Mouse (Mus musculus): ENCODE data around the gene Jmjd8. TPM values are rescaled to one million over a fixed set of nuclear protein-coding genes. Genes with fewer than 3 reads are reported as not detected.

The Jmjd8 gene
- total RNA-seq, 2 experiments from 2014 or later = 11.5 to 13.0 TPM

DNA sequence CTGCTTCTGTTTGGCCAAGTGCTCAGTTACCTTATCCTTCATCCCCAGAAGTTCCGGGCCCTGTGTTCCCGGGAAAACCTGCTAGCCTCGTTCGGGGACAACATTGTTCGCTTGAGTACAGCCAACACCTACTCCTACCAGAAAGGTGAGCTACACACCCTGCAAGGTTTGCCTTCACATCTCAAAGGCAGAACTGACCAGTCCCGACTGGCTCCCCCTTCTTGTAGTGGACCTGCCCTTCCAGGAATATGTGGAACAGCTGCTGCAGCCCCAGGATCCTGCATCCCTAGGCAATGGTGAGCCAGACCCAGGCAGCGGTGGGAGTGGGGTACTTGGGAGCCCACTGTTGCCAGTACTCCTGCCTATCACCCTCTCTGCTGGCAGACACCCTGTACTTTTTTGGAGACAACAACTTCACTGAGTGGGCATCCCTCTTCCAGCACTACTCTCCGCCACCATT is 921 bp downstream of the Jmjd8 start:
- TF ChIP-seq CTCF (IDR thresholded peaks at IDR 0.05) = no peak
- Histone ChIP-seq H3K4me3 (peak overlapping the region; percentile 71), H3K27ac (peak overlapping the region; percentile 83)
- intact Hi-C loops (cut with DNase I) = loop anchor here (5.0 kb wide), 1 partner anchor 38 kb away; the partner anchor contains the start of gene Mcrip2
- peak; percentile 24 for DNase-seq

DNA sequence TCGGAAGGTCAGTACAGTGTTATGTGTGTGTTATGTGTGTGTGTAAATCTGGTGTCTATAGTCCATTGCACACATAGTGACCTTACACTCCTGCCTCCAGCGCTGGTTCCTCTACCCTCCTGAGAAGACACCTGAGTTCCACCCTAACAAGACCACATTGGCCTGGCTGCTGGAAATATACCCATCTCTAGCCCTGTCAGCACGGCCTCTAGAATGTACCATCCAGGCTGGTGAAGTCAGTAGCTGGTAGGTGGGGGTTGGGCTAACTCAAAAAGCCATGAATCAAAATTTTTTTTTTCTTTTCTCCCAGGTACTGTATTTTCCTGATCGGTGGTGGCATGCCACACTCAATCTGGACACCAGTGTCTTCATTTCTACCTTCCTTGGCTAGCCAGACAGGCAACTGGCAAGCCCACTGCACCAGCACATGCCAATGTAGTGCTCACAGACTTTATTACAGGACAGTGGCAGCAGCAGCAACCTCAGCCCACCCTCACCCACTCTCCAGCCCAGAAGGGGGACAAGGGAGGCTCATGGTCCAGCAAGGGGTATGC is 1.6 kb downstream of the Jmjd8 start:
- no peak overlapping the region for H3K27ac ChIP-seq
- intact Hi-C loops (cut with DNase I) = loop anchor here (5.0 kb wide), 1 partner anchor 37 kb away; the partner anchor contains the start of gene Mcrip2
- peak; percentile 15 for DNase-seq
- no peak overlapping the region for H3K4me3 ChIP-seq
- TF ChIP-seq CTCF (IDR thresholded peaks at IDR 0.05) = no peak

DNA sequence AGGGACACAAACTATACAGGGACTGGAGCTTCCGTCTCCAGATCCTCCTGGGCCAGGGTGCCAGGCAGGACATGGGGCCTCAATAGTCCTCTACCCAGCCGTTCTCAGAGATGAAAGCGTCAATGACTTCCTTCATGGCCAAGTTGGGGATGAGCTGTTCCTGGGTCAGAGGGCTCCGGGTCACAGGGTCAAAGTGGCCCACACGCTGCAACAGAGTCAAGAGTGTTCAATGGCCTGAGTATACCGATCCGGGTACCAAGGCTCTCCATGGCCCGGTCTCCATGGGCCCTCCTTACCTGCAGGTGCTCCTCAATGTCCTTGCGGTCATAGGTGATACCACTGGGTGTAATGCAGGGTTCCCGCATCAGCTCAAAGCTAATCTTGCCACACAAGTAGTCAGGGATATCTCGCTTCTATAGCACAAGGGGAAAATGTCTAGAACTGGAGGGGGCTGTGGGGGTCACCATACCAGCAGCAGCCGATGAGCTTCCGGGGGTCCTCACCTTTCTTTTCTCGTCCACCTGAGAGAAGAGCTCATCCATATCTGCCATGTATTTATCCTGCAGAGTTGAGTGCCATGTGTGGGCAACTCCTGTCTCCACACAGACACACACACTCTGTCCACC is 2.3 kb downstream of the Jmjd8 start:
- DNase-seq = peak; percentile 21
- TF ChIP-seq CTCF (IDR thresholded peaks at IDR 0.05) = no peak
- H3K4me3 ChIP-seq = peak overlapping the region; percentile 95
- intact Hi-C loops (cut with DNase I) = loop anchor here (5.0 kb wide), 1 partner anchor 36 kb away; the partner anchor contains the start of gene Mcrip2
- H3K27ac ChIP-seq = peak overlapping the region; percentile 99; the same call in 1 of the 2 replicates

DNA sequence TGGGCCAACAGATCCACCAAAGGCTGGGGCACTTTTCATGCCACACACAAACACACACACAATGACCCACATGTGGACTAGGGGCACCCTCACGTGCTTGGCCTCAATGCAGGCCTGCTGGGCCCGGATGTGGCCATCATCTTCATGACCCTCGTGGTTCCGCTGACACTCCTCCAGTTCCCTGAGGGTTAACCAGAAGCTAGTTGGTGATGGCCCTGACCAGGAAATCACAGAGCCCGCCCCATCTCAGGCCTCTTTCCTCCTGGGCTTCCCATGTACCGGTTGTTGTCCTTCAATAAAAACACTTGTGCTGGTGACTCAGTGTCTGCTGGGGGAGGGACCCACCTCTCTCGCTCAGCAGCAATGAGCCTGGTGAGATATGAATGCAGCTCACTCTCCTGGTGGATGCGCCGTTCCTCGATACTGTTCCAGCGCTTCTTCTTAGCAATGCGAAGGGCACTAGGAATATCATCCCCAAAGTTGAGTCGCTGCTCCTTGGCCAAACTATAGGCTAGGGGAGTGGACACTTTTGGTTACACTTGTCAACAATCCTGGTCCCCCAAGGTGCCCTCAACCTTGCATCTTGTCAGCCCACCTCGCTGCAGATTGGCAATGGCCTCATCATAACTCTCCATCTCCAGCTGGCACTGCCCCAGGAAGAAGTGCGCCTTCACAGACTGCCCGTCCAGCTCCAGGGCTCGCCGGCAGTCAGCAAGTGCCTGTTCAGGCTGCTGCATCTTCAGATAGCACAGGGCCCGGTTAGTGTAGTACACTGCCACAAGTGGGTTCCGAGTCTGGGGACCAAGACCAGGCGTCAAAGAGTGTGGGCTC is 3.0 kb downstream of the Jmjd8 start:
- DNase-seq = peak; percentile 65
- TF ChIP-seq CTCF (IDR thresholded peaks at IDR 0.05) = no peak
- intact Hi-C loops (cut with DNase I) = loop anchor here (5.0 kb wide), 1 partner anchor 36 kb away; the partner anchor contains the start of gene Mcrip2
- Histone ChIP-seq H3K4me3 (peak overlapping the region; percentile 95), H3K27ac (peak overlapping the region; percentile 99)

DNA sequence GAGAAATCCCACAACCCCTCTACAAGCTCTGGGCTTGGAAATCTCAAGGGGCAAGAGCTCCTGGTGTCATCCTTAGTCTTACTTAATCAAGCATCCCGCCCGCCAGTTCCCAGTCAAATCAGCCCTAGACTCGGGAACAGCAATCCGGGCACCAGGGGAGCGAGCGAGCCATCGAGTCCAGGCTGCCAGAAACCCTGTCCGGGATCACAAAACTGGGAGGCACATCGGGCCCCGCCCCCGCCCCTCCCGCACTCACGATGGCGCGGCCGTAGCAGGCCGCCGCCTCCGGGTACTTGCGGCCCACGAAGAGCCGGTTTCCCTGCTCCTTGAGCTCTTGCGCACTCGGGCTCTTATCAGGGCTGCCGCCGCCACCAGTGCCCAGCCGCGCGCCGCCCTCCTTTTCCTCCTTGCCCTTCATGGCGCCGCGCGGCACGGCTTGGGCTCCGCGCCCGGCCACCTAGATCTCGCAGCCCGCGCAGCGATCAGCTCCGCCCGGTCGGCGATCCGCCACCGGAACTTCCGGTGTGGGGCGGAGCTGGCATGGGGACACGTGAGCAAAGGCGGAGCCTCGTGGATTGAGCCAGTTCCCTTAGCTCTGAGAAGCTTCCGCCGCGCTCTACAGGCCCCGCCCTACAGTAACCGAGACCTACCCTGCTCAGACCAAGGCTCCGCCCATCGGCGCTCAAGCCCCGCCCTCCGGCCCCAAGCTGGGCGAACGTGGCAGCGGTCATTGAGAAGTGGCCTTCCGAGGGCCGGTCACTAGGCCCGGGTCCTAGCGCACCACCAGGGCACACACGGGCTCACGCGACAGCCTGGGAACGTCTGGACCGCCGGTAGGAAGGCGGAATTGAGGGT is 4.0 kb downstream of the Jmjd8 start:
- Histone ChIP-seq H3K4me3 (peak overlapping the region; percentile 95), H3K27ac (peak overlapping the region; percentile 99)
- intact Hi-C loops (cut with DNase I) = loop anchor here (5.0 kb wide), 1 partner anchor 35 kb away; the partner anchor contains the start of gene Mcrip2
- no peak; the same call in 1 of the 2 replicates for TF ChIP-seq CTCF (IDR thresholded peaks at IDR 0.05)
- DNase-seq = peak; percentile 100

DNA sequence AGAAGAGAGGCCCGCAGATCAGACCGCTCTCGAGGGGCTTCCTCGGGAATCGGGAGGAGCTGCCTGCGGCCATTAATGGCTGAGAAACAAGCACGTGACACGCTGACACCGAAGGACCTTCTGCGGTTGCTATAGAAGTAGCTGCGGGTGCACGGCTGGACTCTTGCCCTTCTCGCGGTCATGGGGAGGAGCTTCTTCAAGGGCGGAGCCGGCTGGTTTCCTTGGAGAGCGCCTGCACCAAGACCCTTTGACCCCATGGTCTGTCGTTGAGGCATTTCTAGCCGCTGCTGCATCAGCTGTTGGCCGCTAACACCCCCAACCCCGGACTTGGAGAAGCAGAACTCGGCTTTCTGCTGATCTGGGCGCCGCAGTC is 4.6 kb downstream of the Jmjd8 start, which contains the start of gene Stub1:
Gene Stub1, minus strand, starts transcription at position 114 of the 373 bp plus-strand sequence.
- Histone ChIP-seq H3K4me3 (peak within 1 kb of the TSS; percentile 95), H3K27ac (peak within 1 kb of the TSS; percentile 99)
- TF ChIP-seq CTCF (IDR thresholded peaks at IDR 0.05) = no peak
- DNase-seq = peak; percentile 97
- intact Hi-C loops (cut with DNase I) = loop anchor here (5.0 kb wide), 1 partner anchor 34 kb away; the partner anchor contains the start of gene Mcrip2

DNA sequence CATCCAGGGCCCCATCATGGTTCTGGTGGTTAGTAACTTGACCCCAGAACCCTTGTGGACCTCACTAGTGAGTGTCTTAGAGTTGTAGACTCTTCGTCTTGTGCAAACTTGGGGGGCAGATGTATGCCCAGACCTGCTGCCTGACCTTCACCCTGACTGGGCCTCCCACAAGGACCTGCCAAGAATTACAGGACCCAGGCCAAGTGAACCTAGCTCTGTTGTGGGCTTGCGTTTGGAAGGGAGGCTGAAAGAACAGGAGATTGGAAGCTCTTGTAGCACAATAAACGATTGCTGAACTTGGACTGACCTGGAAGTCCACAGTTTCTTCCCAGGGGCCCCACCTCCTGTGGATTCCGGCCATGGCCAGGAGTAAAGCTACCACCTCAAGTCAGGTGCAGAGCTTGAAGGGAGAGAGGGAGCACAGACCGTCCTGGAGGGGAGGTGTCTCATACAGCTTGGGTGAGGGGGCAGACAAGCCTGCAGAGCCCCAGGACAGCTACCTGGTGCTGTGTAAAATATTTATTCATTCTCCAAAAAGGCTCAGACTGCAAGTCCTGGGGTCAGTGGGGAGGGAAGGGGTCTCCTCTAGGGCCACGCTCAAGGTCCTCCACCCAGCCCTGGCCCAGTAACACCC is 5.4 kb downstream of the Jmjd8 start:
- DNase-seq = peak; percentile 58
- intact Hi-C loops (cut with DNase I) = loop anchor here (5.0 kb wide), 1 partner anchor 33 kb away; the partner anchor contains the start of gene Mcrip2
- no peak for TF ChIP-seq CTCF (IDR thresholded peaks at IDR 0.05)
- Histone ChIP-seq H3K4me3 (peak overlapping the region; percentile 95), H3K27ac (peak overlapping the region; percentile 99)

DNA sequence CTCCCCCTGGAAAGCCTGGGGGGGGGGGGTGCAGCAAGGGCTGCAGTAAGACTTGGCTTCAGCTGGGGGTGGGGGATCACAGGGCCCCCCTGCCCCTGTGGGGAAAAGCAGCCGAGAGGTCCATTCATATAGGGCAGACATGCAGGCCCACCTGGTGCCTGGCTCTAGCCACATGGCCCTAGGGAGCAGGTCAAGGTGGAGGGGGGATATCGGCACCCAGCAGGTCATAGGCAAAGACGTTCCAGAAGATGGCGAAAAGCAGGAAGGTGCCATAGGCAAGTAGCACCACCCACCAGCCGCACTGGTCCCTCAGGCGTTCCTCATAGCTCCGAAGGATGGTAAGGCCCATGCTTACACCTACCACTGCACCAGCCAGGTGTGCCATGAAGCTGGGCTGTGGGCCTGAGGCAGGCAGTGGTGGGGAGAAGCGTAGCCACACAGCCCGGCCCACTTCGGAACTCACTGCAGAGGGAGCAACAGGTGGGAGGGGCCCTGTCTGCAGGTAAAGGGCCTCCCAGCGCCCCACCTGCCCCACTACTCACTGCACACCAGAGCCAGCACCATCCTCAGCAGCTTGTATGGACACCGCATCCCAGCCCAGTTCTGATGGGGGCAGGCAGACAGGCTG is 6.0 kb downstream of the Jmjd8 start:
- no peak for DNase-seq
- intact Hi-C loops (cut with DNase I) = loop anchor here (5.0 kb wide), 1 partner anchor 33 kb away; the partner anchor contains the start of gene Mcrip2
- Histone ChIP-seq H3K27ac (peak overlapping the region; percentile 99), H3K4me3 (peak overlapping the region; percentile 95)
- no peak for TF ChIP-seq CTCF (IDR thresholded peaks at IDR 0.05)

DNA sequence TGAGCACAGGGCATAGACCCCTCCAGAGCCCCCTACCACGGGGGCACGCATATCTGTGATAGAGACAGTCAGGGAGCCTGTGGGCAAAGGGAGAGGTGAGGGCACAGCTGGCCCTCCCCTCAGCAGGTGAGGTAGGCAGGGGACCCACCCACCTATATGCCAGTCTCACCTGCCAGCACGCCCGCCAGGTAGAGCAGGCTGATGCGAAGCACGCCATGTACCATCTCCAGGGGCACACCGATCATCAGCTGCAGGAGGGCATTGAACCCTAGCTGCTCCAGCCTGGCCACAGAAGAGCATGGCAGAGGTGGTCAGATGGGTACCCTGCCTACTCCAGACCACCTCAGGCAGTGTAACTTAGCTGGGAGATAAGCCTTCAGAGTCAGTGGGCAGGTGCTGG is 6.6 kb downstream of the Jmjd8 start:
- intact Hi-C loops (cut with DNase I) = no loop called here

DNA sequence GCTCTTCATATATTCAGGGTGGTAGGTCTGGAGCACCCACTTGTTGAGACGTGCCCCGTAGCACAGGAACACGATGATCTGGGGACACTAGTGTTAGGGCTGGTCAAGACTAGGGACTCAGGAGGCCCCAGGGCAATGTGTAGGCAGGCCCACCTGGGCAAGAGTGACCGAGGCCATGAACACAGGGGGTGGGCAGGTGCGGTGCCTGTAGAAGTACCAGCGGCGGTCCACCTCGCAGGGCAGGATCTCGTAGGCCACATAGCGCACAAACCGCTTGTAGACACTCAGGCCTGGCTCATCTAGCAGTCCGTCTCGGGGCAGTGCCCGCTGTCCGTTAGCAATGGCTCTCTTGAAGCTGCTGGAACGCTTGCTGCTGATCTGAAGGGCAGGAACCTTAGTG is 7.1 kb downstream of the Jmjd8 start:
- peak overlapping the region; percentile 99 for H3K27ac ChIP-seq
- peak overlapping the region; percentile 95 for H3K4me3 ChIP-seq
- no peak for TF ChIP-seq CTCF (IDR thresholded peaks at IDR 0.05)
- intact Hi-C loops (cut with DNase I) = no loop called here
- no peak for DNase-seq

More for the DNA sequence above, 6.6 kb downstream of the Jmjd8 start:
- no peak for DNase-seq
- Histone ChIP-seq H3K27ac (peak overlapping the region; percentile 99), H3K4me3 (peak overlapping the region; percentile 95)
- TF ChIP-seq CTCF (IDR thresholded peaks at IDR 0.05) = no peak

All from gastrocnemius, adult 2 months (tissue).